Mouse (Mus musculus): Measurements from ENCODE around the gene Fmnl3. TPM values are rescaled to one million over a fixed set of nuclear protein-coding genes. Genes with fewer than 3 reads are reported as not detected.
A peak's percentile ranks its signal among the peaks of the same experiment; 100 is the strongest.

Fmnl3 gene
- total RNA-seq, 2 experiments from 2014 or later = 11.3 to 13.4 TPM

DNA sequence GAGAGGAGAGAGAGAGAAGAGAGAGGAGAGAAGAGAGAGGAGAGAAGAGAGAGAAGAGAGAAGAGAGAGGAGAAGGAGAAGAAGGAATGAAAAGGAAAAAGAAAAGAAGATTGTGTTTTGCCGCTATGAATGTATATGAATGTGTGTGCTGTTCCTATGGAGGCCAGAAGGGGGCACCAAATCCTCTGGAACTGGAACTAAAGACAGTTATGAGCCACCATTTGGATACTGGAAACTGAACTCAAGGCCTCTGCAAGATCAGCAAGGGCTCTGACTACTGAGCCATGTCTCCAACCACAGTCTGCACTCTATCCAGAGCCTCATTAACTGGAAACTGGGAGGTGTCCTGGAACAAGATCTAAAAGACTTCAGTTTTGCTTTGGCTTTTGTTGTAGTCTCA, 43.3 kb downstream of the Fmnl3 start:
- no peak for DNase-seq (ENCODE audit: low spot score in 2 of 2)
- intact Hi-C loops (cut with DNase I) = loop anchor here (5.0 kb wide), 1 partner anchor 40 kb away; no protein-coding TSS in a partner anchor

DNA sequence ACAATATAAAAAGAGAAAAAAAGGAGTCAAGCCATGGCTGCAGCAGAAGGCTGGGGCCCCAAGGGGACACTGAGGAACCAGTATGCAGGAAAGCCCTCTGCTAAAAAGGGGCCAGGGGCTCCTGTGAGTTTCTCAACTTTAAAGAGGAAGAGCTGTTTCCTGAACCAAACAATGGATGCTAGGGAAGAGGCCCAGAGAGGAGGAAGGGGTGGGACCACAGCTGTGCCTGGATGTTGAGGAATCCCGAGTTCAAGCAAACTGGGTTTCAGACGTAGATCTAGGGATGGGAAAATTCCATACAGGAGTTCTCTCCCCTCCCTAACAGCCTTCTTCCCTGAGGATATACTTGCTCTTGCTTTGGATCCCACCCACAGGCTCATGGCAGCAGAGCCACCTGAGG, 43.9 kb downstream of the Fmnl3 start:
- DNase-seq (ENCODE audit: low spot score in 2 of 2) = no peak
- intact Hi-C loops (cut with DNase I) = loop anchor here (5.0 kb wide), 1 partner anchor 41 kb away; no protein-coding TSS in a partner anchor

DNA sequence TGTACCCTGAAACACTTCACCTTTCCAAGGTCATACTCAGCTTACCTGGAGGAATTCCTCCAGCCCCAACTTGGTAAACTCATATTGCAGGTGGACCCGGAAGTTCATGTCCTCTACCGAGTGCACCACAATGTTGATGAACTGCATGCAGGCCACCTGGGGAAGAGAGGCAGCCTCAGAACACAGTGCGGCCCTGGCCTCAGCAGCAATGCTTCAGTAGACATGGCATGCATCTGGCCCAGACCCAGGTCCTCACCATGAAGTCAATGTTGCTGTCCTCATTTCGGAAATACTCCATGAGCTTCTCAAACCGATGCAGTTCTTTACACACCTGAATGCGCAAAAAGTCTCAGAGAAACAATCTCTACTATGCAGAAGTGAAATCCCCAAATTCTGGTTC, 44.7 kb downstream of the Fmnl3 start:
- no peak for DNase-seq (ENCODE audit: low spot score in 2 of 2)
- intact Hi-C loops (cut with DNase I) = loop anchor here (5.0 kb wide), 1 partner anchor 42 kb away; no protein-coding TSS in a partner anchor

DNA sequence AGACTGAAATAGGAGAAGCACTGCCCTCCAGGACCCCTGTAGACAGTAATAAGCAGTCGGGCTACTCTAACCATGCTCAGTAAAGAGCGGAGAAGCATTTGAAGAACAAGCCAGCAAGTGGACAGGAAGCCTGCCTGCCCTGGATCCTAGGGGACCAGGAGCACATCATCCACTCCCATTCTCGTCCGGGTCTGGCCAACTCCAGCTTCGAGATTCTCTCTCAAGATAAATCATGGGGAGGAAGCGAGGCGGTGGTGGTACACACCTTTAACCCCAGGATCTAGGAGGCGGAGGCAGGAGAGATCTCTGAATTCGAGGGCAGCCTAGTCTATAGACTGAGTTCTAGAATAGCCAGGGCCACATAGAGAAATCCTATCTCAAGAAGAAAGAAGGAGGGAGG, 46.1 kb downstream of the Fmnl3 start:
- DNase-seq (ENCODE audit: low spot score in 2 of 2) = no peak
- intact Hi-C loops (cut with DNase I) = no loop called here

DNA sequence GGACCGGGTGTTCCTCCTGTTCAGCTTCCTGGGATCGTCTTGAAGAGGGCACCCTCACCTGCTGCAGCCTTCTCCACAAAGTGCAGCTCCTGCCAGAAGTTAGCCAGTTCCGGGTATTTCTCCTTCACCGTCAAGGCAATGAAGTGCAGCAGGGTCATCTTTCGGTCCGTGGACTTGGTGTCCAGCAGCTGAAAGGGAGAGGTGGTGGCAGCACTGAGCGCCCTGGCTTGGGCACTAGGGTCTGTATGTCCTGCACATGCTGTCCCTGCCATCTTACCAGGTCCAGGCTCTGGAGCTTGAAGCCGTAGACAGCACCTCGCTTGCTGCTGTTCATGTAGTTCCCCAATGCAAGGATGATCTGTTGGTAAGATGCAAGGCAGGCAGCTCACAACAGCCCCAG, 49.3 kb downstream of the Fmnl3 start:
- intact Hi-C loops (cut with DNase I) = no loop called here
- no peak for DNase-seq (ENCODE audit: low spot score in 2 of 2)

DNA sequence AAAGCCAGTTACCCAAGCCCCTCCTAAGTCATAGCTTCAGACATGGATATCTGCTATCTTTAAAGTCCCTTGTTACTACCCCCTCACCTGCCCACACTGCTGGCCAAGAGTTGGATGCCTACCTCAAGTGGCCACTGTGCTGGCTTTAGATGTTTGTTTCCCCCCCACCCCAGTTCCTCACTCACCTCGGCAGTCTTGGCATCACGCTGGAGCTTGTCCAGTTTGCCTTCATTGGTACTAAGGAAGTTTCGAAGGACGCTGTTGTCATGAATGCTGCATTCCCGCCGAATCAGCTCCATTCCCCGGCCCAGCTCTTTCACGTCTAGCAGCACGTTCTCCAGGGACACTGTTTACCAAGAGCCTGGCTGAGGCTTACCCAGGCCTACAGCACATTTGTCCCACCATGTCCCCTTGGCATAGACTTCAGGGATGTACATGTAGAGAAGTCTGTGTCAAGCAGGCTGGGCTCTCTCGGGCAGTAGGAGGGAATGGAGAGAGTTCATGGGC, 50.1 kb downstream of the Fmnl3 start:
- no peak for DNase-seq (ENCODE audit: low spot score in 2 of 2)
- intact Hi-C loops (cut with DNase I) = no loop called here

DNA sequence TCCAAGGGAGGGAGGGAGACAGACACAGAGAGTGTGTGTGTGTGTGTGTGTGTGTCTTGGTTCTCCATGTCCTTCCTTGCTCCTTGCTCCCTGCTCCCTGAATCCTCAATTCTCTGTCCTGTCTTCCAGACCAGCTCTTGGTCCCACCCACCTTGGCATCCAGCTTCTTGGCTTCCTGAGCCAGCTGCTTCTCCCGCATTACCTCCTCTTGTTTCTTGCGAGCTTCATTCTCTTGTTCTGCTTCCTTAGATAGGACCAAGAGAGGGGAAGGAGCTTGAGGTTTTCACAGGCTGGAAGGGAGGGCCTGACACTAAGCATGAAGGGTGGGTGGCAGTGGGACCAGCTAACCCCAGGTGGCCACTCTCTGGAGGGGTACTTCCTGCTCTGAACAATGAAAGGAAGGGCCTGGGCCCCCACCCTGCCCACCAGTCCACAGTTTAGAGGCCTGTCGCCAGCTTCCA, 50.8 kb downstream of the Fmnl3 start:
- intact Hi-C loops (cut with DNase I) = loop anchor here (5.0 kb wide), 1 partner anchor 153 kb away; the partner anchor contains the start of gene Bcdin3d
- no peak for DNase-seq (ENCODE audit: low spot score in 2 of 2)

DNA sequence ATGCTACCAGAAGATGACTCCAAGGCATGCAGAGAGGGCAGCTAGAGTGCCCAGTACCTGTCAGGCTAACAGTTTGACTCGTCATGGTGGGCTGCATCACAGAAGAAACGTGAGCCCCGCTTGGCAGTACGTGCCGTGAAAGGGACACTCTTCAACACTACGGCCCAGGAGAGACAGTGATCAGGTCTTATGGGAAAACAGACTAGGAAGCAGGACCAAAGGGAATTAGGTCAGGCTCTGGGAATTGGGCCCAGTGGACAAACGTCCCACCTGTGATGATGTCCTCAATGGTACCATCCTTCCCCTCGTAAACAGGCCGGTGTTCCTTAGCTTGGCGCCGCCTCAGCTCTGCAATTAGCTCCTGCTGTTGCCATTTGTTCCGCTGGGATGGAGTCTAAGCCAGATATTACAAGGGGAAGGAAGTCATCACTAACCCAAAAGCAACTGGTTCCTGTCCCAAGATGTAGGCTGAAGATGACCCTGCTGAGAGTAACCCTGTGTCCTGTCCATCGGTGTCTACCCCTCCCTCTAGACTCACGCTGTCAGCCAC, 51.3 kb downstream of the Fmnl3 start:
- no peak for DNase-seq (ENCODE audit: low spot score in 2 of 2)
- intact Hi-C loops (cut with DNase I) = loop anchor here (5.0 kb wide), 1 partner anchor 153 kb away; the partner anchor contains the start of gene Bcdin3d

DNA sequence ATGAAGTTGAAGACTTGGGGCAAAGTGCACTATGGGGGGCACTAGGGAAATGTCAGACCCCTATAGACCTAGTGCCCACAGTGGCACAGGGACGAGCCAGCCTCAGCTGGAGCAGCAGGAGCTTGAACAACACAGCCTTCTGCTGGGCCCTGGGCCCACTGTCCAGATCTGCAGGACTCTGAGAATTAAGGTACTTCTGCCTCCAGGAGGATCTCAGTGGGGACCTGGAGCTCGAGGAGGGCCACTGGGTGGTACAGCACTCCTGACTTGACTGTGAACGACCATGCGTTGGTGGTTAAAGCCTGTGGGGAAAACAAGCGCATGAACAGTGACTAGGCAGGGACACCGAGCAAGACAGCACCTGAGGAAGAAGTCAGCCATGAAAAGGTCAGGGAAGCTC, 52.2 kb downstream of the Fmnl3 start:
- DNase-seq (ENCODE audit: low spot score in 2 of 2) = no peak
- intact Hi-C loops (cut with DNase I) = loop anchor here (5.0 kb wide), 1 partner anchor 154 kb away; the partner anchor contains the start of gene Bcdin3d

DNA sequence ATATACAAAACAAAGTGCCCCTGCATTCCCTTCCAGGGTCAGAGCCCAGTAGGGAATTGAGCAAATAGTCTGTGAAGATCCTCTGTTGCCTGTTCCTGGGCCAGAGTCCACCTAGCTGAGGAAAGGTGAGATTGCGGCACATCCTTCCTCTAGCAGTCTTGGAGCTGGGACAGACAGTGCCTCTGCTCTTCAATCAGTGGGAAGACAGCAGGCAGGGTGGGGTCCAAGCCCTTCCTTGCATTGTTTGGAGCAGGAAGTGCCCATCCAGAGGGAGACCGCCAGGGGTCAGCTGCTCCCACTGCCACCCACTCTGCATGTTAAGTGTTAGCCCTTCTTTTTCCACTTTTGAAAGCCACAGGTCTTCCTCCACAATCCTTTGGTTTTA, 53.0 kb downstream of the Fmnl3 start:
- no peak for DNase-seq (ENCODE audit: low spot score in 2 of 2)
- intact Hi-C loops (cut with DNase I) = loop anchor here (5.0 kb wide), 1 partner anchor 155 kb away; the partner anchor contains the start of gene Bcdin3d

DNA sequence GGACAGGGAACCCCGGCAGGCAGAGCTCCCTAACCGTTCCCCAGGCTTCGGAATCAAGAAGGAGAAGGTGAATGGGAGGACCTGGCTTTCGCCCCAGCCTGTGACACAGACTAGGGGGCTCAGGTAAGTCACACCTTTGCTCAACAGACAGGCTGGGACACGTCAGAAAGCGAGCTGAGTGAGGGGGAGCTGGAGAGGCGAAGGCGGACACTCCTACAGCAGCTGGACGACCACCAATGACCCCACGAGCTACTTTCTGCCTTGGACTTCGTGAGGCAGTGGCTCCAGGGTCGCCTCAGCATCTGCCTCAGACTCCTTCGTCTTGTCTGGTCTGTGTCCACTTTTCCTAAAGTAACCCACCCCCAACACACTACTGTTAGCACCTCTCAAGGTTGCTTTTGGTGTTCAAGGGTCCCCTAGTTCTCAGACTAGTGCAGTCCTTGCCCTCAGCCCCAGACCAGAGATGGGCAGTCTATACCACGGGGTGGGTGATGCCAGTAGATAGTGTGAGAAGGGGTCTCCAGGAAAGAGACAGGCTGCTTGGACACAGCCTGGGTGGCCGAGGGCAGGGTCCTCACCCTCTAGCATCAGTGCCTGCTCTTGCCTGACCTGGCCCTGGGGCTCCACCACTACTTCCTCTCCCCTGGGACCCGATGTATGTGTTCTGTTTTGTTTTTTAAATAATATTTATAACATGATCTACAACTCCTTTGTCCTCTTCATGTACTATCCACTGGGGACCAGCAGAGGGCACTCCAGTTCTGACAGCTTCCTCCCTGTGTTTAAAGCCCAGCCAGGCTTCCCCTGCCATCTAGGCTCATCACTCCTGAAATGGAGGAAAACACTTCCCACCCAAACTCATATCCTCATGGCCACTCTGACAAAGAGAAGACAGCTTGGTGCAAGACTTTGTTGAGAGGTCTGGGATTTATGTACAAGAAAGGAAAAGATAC, 53.7 kb downstream of the Fmnl3 start:
- peak; percentile 86 to 87 for DNase-seq (ENCODE audit: low spot score in 2 of 2)
- intact Hi-C loops (cut with DNase I) = loop anchor here (1.0 to 5.0 kb wide), 2 partner anchors 54 to 156 kb away; partner anchors contain the start of genes Bcdin3d and Fmnl3

DNA sequence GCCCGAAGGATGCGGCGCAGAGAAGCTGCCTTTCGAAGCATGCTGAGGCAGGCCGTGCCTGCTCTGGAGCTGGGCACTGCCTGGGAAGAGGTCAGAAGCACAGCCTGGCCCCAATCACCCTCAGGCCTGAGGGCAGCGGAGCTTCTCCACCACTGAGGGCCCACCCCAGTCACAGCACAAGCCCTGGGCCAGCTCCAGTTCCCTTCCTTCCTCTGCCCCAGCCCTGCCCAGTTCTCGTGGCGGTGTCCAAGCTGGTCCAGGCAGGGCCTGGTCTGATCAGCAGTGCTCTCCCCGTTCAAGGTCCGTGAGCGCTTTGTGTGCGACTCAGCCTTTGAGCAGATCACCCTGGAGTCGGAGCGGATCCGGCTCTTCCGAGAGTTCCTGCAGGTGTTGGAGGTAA, 55.4 kb downstream of the Fmnl3 start:
- DNase-seq (ENCODE audit: low spot score in 2 of 2) = no peak
- intact Hi-C loops (cut with DNase I) = loop anchor here (5.0 kb wide), 1 partner anchor 157 kb away; the partner anchor contains the start of gene Bcdin3d

DNA sequence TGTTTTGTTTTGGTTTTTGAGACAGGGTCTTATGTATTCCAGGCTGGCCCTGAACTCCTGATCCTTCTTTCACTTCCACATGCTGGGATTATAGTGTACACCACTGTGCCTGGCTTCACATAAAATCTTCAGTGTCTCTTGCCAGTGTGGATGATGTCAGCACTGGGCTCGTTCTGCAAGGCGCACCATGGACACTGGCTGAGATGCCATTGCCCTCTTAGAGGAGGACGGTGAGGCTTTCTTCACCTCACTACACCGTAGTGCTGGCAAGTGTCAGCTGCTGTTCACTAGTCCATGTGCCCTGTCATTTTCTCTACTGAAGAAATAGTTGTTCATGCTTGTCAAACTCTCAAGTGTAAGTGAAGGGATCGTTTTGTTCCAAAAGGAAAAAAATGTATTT, 59.7 kb downstream of the Fmnl3 start:
- intact Hi-C loops (cut with DNase I) = no loop called here
- DNase-seq (ENCODE audit: low spot score in 2 of 2) = no peak

DNA sequence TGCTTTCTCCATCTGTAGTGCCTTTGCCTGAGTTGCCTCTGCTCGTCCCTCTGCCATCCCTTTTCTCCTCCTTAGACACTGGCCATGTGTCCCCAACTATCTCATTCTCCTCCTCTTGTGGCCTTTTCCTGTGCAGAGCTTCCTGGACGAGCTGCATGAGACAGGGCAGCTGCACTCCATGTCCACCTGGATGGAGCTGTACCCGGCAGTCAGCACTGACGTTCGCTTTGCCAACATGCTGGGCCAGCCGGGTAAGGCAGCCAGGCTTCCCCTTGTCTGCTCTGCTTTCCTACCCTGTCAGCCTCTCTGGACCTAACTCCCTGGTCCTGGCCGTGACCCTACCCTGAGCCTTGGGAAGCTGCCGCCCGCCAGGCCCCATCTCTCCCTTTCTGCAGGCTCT, 60.7 kb downstream of the Fmnl3 start:
- DNase-seq (ENCODE audit: low spot score in 2 of 2) = no peak
- intact Hi-C loops (cut with DNase I) = no loop called here

DNA sequence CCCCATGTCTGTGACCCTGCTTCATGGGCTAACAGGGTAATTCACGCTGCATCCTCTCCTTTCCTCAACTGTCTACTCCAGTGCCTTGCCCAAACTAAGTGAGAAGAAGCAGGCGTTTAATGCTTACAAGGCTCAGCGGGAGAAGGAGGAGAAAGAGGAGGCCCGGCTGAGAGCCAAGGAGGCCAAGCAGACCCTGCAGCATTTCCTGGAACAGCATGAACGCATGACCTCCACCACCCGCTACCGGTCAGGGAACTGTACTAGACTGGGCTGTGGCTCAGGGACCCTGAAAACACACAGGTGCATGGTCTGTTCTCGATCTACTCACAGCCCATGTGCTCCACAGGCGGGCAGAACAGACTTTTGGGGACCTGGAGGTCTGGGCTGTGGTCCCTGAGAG, 62.8 kb downstream of the Fmnl3 start:
- DNase-seq (ENCODE audit: low spot score in 2 of 2) = no peak

DNA sequence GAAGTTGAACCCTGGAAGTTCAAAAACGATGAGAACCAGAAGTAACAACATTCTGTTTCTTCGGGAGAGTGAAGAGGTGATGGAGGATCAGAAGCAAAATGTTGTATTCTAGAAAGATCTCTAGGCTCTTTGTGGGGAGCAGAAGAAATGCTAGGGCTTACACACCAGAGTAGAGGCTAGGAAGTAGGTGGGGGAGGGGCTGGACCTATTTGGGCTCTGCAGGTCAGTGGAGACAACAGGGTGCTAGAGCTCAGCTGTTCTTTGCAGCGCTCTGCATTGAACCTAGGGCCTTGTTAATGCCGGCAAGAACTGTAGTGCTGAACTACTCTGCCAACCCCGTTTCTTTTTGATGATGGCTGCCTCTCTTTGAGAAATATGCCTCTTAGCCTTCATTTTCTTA, 74.1 kb downstream of the Fmnl3 start:
- intact Hi-C loops (cut with DNase I) = no loop called here
- no peak for DNase-seq (ENCODE audit: low spot score in 2 of 2)

More for the DNA sequence above, 62.8 kb downstream of the Fmnl3 start:
- intact Hi-C loops (cut with DNase I) = no loop called here

DNA sequence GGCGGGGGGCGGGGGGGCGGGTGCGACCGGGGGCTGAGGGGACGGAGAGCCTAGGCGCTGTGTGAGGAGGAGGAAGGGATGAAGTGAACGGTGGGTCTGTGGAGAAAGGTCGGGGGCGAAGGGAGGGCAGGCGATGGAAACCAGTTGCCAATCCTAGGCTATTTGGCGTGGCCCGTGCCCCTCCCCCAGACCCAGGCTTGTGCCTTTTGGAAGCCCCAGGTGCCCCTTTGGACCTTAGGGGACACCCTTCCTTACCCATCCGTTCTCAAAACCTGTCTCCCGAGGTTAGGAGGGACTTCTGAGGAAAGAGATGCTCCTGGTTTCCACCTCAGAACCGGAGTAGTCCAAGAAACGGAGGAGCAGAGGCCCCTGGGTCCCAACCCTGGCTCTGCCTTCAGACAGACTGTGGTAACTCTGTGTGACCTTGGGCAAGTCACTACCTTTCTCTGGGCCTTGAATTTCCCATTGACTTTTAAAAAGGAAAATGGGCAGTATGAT, 74.7 kb downstream of the Fmnl3 start, which contains the start of gene Fam186b:
Fam186b (minus strand) TSS at position 405 of the 498 bp plus-strand sequence.
- intact Hi-C loops (cut with DNase I) = no loop called here
- DNase-seq (ENCODE audit: low spot score in 2 of 2) = peak in 1 of 2 experiments; percentile 39

DNA sequence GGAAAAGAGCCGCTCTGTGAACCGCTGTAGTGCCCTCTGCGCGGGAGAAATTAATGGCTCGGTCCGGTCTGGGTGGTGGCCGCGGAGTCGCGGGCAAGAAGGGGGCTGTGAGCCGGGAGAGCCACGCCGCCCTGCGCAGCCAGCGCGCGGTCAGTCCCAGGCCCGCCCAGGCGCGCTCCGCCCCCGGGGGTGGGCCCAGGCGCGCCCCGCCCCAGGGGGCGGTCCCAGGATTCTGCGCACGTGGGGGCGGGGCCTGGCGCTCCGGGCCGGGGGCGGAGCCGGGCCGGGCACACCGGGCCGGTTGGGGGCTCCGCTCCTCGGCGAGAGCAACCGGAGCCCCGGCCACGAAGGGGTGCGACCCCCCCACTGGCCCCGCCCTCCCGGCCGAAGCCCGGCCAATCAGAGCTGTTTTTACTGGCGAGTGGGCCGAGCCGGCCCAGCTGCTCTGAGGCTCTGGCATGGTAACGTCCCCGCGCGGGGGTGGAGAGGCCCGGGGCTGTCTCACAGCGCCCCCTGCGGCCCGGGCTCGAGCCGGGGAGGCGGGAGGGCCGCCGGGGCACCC, 75.4 kb downstream of the Fmnl3 start, which contains the start of gene Prpf40b:
Prpf40b (plus strand) TSS at position 275 of the 562 bp plus-strand sequence.
- peak; percentile 96 to 97 for DNase-seq (ENCODE audit: low spot score in 2 of 2)
- intact Hi-C loops (cut with DNase I) = no loop called here

DNA sequence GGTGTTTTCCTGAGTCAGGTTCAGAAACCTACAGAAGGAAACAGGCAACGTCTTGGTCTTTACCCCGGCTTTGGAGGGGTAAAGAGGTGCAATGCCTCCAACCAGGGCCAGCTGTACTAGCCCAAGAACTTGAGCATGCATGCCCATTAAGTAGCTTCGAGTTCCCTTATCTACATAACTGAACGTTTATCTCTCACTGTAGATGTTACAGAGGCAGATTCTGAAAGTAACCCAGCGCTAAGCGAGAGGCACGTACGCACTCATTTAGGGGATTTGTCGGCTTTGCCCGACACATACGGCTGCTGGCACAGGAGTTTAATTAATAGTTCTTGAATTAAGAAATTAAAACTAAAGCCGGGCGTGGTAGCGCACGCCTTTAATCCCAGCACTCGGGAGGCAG, 76.0 kb downstream of the Fmnl3 start:
- intact Hi-C loops (cut with DNase I) = no loop called here
- no peak for DNase-seq (ENCODE audit: low spot score in 2 of 2)

All from left cerebral cortex, postnatal 14 days (tissue).